In genomic region chr4:134453619-134454400, GRCm38 (mm10) we compare ENCODE assay signal across 8 mouse cellular contexts. TPM values are rescaled to one million over a fixed set of nuclear protein-coding genes. Genes with fewer than 3 reads are reported as not detected.
A peak's percentile ranks its signal among the peaks of the same experiment; 100 is the strongest.
DNase-seq lines count a peak whose midpoint lies in the region; ATAC-seq and TF ChIP-seq lines count a peak whose summit lies in the region.

No protein-coding gene starts in this region.

- no peak overlapping the region for H3K4me2 ChIP-seq in stomach, embryonic 16.5 days (ENCODE audit: low read depth, low read length)

- peaks cover 8% of the 10 kb centered on the region for H3K4me1 ChIP-seq in stomach, embryonic 16.5 days (ENCODE audit: control insufficient read depth, insufficient read depth, low read length)
- H3K4me1 ChIP-seq in lung, adult 2 months (ENCODE audit: control insufficient read depth, insufficient read depth, low read length) = peaks cover 7% of the 10 kb centered on the region

- H3K36me3 ChIP-seq in stomach, embryonic 16.5 days (ENCODE audit: control insufficient read depth, insufficient read depth, low read length) = no peaks in the 10 kb centered on the region

- 32% methylated on average over 34 of the region's 34 CpGs for WGBS in stomach, embryonic 16.5 days
- WGBS in lung, adult 2 months = 62% methylated on average over 34 of the region's 34 CpGs

- no peak overlapping the region for H3K27ac ChIP-seq in stomach, embryonic 16.5 days (ENCODE audit: low read length)

- no peak overlapping the region for H3K4me3 ChIP-seq in stomach, embryonic 16.5 days (replicated peaks; ENCODE audit: low read length)
- H3K4me3 ChIP-seq in lung, adult 2 months (replicated peaks; ENCODE audit: extremely low read depth, low read depth, low read length) = no peak overlapping the region

- no peaks in the 10 kb centered on the region for H3K9me3 ChIP-seq in stomach, embryonic 16.5 days (replicated peaks; ENCODE audit: control insufficient read depth, low read length)

- intact Hi-C loops in left cerebral cortex, postnatal 25 days (cut with DNase I) = no loop called here
- intact Hi-C loops in left cerebral cortex, postnatal 4 days (cut with DNase I) = no loop called here
- intact Hi-C loops in gastrocnemius, postnatal 14 days (cut with DNase I; ENCODE audit: low total_unique reads) = no loop called here

- no peaks in the 10 kb centered on the region for H3K27me3 ChIP-seq in stomach, embryonic 16.5 days (ENCODE audit: control insufficient read depth, insufficient read depth, low read length)

- no peak for TF ChIP-seq CTCF in lung, adult 2 months (IDR thresholded peaks at IDR 0.05; ENCODE audit: insufficient read depth, low read length)

- ATAC-seq in stomach, embryonic 16.5 days (ENCODE audit: insufficient read depth, low FRiP score) = peak; percentile 39; the same call in 1 of the 2 replicates
- no peak for ATAC-seq in megakaryocyte progenitor cell, adult 5-6 weeks (replicated peaks; ENCODE audit: poor library complexity)

- peak; percentile 26 to 73 for DNase-seq in left cerebral cortex, postnatal 25 days (ENCODE audit: low spot score in 2 of 2)
- DNase-seq in left cerebral cortex, postnatal 4 days = no peak
- DNase-seq in cerebellum, postnatal 10 days = peak; percentile 58 to 59
- DNase-seq in kidney, adult 8-10 months = peak; percentile 52 to 56
- DNase-seq in lung, adult 2 months = no peak
- DNase-seq in gastrocnemius, postnatal 14 days = no peak

- no peak for TF ChIP-seq POLR2A in lung, adult 2 months (IDR thresholded peaks at IDR 0.05; ENCODE audit: borderline replicate concordance, extremely low read depth, low read depth, low read length)

- H3K9ac ChIP-seq in stomach, embryonic 16.5 days (ENCODE audit: low read length) = no peak overlapping the region

RNA-seq across cellular contexts. Expression of gene Stmn1, which starts 14.3 kb away (rescaled TPM):
- 1,000 to 10,000 TPM in 1 of 2 experiments, 100 to 1,000 TPM in 1; 940 to 1,084 TPM for total RNA-seq in left cerebral cortex, postnatal 25 days (2021)
- total RNA-seq in left cerebral cortex, postnatal 4 days (2021) = 1,000 to 10,000 TPM; 3,425 to 3,590 TPM
- polyA plus RNA-seq in stomach, embryonic 16.5 days (2015; fragmentation: Nextera tagmentation; extraction: Ambion mirVana) = 1,080 and 1,153 TPM in 2 replicates
- polyA plus RNA-seq in lung, adult 2 months (2012; rRNA removed) = 18.8 and 38.6 TPM in 2 replicates
- total RNA-seq in gastrocnemius, postnatal 14 days (2021) = 10 to 100 TPM; 29.4 to 37.7 TPM
- total RNA-seq in megakaryocyte progenitor cell, adult 5-6 weeks (2015) = 794 and 868 TPM in 2 replicates
- total RNA-seq in megakaryocyte progenitor cell, adult 5-6 weeks (2017) = 1,207 and 1,242 TPM in 2 replicates

RNA-seq across cellular contexts. Expression of gene Paqr7, which starts 42.7 kb away (rescaled TPM):
- 10 to 100 TPM; 61.2 to 63.3 TPM for total RNA-seq in left cerebral cortex, postnatal 25 days (2021)
- 10 to 100 TPM; 30.7 to 31.7 TPM for total RNA-seq in left cerebral cortex, postnatal 4 days (2021)
- 11.7 and 12.0 TPM in 2 replicates for polyA plus RNA-seq in stomach, embryonic 16.5 days (2015; fragmentation: Nextera tagmentation; extraction: Ambion mirVana)
- polyA plus RNA-seq in lung, adult 2 months (2012; rRNA removed) = 146 and 205 TPM in 2 replicates
- total RNA-seq in gastrocnemius, postnatal 14 days (2021) = 1 to 10 TPM; 3.9 to 5.4 TPM
- 5.2 and 7.3 TPM in 2 replicates for total RNA-seq in megakaryocyte progenitor cell, adult 5-6 weeks (2015)
- total RNA-seq in megakaryocyte progenitor cell, adult 5-6 weeks (2017) = 11.1 and 13.5 TPM in 2 replicates

RNA-seq across cellular contexts. Expression of gene Aunip, which starts 57.0 kb away (rescaled TPM):
- under 1 TPM; 0.37 to 0.60 TPM for total RNA-seq in left cerebral cortex, postnatal 25 days (2021)
- 1 to 10 TPM; 1.4 to 1.8 TPM for total RNA-seq in left cerebral cortex, postnatal 4 days (2021)
- polyA plus RNA-seq in stomach, embryonic 16.5 days (2015; fragmentation: Nextera tagmentation; extraction: Ambion mirVana) = 10.0 and 11.8 TPM in 2 replicates
- not detected in 2 replicates for polyA plus RNA-seq in lung, adult 2 months (2012; rRNA removed)
- total RNA-seq in gastrocnemius, postnatal 14 days (2021) = under 1 TPM; 0.29 to 0.86 TPM
- total RNA-seq in megakaryocyte progenitor cell, adult 5-6 weeks (2015) = 11.8 and 14.6 TPM in 2 replicates
- total RNA-seq in megakaryocyte progenitor cell, adult 5-6 weeks (2017) = 24.3 and 30.6 TPM in 2 replicates

RNA-seq across cellular contexts. Expression of gene Pafah2, which starts 57.7 kb away (rescaled TPM):
- total RNA-seq in left cerebral cortex, postnatal 25 days (2021) = 1 to 10 TPM; 5.3 to 9.1 TPM
- total RNA-seq in left cerebral cortex, postnatal 4 days (2021) = 10 to 100 TPM; 12.7 to 14.1 TPM
- 24.7 and 24.8 TPM in 2 replicates for polyA plus RNA-seq in stomach, embryonic 16.5 days (2015; fragmentation: Nextera tagmentation; extraction: Ambion mirVana)
- polyA plus RNA-seq in lung, adult 2 months (2012; rRNA removed) = 35.6 and 41.0 TPM in 2 replicates
- total RNA-seq in gastrocnemius, postnatal 14 days (2021) = 1 to 10 TPM; 3.2 to 3.4 TPM
- total RNA-seq in megakaryocyte progenitor cell, adult 5-6 weeks (2015) = 14.0 and 21.2 TPM in 2 replicates
- total RNA-seq in megakaryocyte progenitor cell, adult 5-6 weeks (2017) = 14.5 and 16.2 TPM in 2 replicates

Comparison
In these comparisons a context has a peak if more than half of its experiments do, and no peak if none do; other contexts are left out.
1. DNase-seq: peak in left cerebral cortex, postnatal 25 days (2 of 2), cerebellum, postnatal 10 days (2 of 2) and kidney, adult 8-10 months (2 of 2); none in left cerebral cortex, postnatal 4 days (single experiment), lung, adult 2 months (single experiment) and gastrocnemius, postnatal 14 days (single experiment).
2. RNA of gene Stmn1, which starts 14.3 kb away (total RNA-seq): 3,425 to 3,590 TPM in left cerebral cortex, postnatal 4 days, 794 to 1,242 TPM in megakaryocyte progenitor cell, adult 5-6 weeks and 940 to 1,084 TPM in left cerebral cortex, postnatal 25 days; 29.4 to 37.7 TPM in gastrocnemius, postnatal 14 days; every median in the first group is over 10 times any median in the second.
3. RNA of gene Aunip, which starts 57.0 kb away (total RNA-seq): 11.8 to 30.6 TPM in megakaryocyte progenitor cell, adult 5-6 weeks; 1.4 to 1.8 TPM in left cerebral cortex, postnatal 4 days, 0.29 to 0.86 TPM in gastrocnemius, postnatal 14 days and 0.37 to 0.60 TPM in left cerebral cortex, postnatal 25 days; every median in the first group is over 4 times any median in the second.